Mouse (Mus musculus) macrophage (primary cell): Measurements from ENCODE around the gene AI854703. TPM values are rescaled to one million over a fixed set of nuclear protein-coding genes. Genes with fewer than 3 reads are reported as not detected.

Experiments
- H3K27ac ChIP-seq: fragments of 350-480 bp; formaldehyde crosslinking; 2 replicates; pipeline ENCODE4 v1.9.0; 2021
- H3K36me3 ChIP-seq: fragments of 350-480 bp; formaldehyde crosslinking; 2 replicates; pipeline ENCODE4 v1.9.0; 2021; ENCODE audit errors: inconsistent target
- H3K4me3 ChIP-seq: fragments of 350-480 bp; formaldehyde crosslinking; 2 replicates; pipeline ENCODE4 v1.9.0; 2021; ENCODE audit errors: inconsistent target
- H3K79me2 ChIP-seq: fragments of 350-480 bp; formaldehyde crosslinking; 2 replicates; pipeline ENCODE4 v1.9.0; 2021; ENCODE audit errors: inconsistent target
- WGBS: methylation state at CpG from one replicate; pipeline ENCODE4 v1.1.7; 2026; ENCODE audit warnings: inconsistent platforms; ENCODE audit not compliant: missing documents; 5-methylcytosine and 5-hydroxymethylcytosine counted together
- polyA plus RNA-seq: library from polyadenylated mRNA; stranded (reverse); fragments of 250-400 nt; gene quantifications from 3 replicates; pipeline ENCODE4 v1.2.4, GENCODE M21; 2018; ENCODE audit warnings: inconsistent platforms
- total RNA-seq, 78 experiments: library from RNA; depleted of rRNA; stranded (reverse); fragments of 250-400 nt; gene quantifications; 1 replicate in 9 of 78; 2 replicates in 24 of 78; 3 replicates in 43 of 78; 4 replicates in 2 of 78; pipeline ENCODE4 v1.2.4; 2018; ENCODE audit warnings: inconsistent platforms in 56 of 78

The AI854703 gene
- total RNA-seq (2018; cell fraction: chromatin; rRNA removed): under 1 TPM in 4 of 26 experiments, not detected in 22; 0.20 to 0.46 (median 0.26) TPM
- total RNA-seq (2018; cell fraction: cytosol; rRNA removed): under 1 TPM in 21 of 26 experiments, not detected in 5; 0.03 to 0.39 (median 0.06) TPM
- under 1 TPM in 3 of 26 experiments, not detected in 23; 0.16 to 0.19 (median 0.16) TPM for total RNA-seq (2018; cell fraction: nucleus; rRNA removed)
- 0.04 TPM in 1 of 3 replicates, not detected in the others for polyA plus RNA-seq

GRCm38 (mm10) chr6:48626464-48626863 lies at the start of gene AI854703:
Gene AI854703 (plus strand): TSS chr6:48626764.
- H3K4me3 ChIP-seq: no peak within 1 kb of the TSS
- H3K36me3 ChIP-seq: no peaks in the 10 kb centered on the region
- WGBS: 91% methylated on average over 8 of the region's 8 CpGs
- no peak within 1 kb of the TSS for H3K27ac ChIP-seq
- H3K79me2 ChIP-seq: no peaks in the 10 kb centered on the region

- 53% methylated on average over 5 of the region's 5 CpGs for WGBS
- H3K4me3 ChIP-seq: no peak overlapping the region
- H3K27ac ChIP-seq: peak overlapping the region; percentile 31
These were observed 47.8 kb upstream of the AI854703 start for GRCm38 (mm10) chr6:48578736-48579135.

DNA sequence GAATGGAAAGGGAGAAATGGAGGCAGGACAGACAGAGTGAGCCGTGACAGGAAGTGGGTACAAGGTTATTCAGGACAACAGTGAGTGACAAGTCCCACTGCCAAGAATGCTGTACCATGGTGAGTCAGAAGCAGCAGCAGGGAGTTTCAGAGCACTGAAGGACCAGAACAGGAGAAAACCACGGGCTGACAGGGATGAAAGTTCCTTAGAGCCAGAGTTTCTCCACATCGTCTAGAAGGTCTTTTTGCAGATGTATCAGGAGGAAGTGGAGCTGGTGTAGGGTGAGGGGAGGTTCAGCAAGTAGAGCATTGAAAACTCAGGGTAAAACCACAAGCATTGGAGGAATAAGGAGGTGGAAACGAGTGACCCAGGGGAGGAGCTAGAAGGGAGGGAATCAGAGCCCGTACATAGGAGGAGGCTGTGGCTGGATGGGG lies 47.3 kb upstream of the AI854703 start:
- WGBS: 0% methylated on average over 5 of the region's 5 CpGs
- H3K36me3 ChIP-seq: no peaks in the 10 kb centered on the region
- no peaks in the 10 kb centered on the region for H3K79me2 ChIP-seq
- peak overlapping the region; percentile 31 for H3K27ac ChIP-seq
- peak overlapping the region; percentile 4; the same call in 1 of the 2 replicates for H3K4me3 ChIP-seq

More at GRCm38 (mm10) chr6:48578736-48579135, 47.8 kb upstream of the AI854703 start:
- no peaks in the 10 kb centered on the region for H3K79me2 ChIP-seq
- H3K36me3 ChIP-seq: no peaks in the 10 kb centered on the region

GRCm38 (mm10) chr6:48581257-48581656 lies 45.3 kb upstream of the AI854703 start:
- no peak overlapping the region for H3K4me3 ChIP-seq
- no peak overlapping the region for H3K27ac ChIP-seq
- H3K79me2 ChIP-seq: no peaks in the 10 kb centered on the region
- H3K36me3 ChIP-seq: no peaks in the 10 kb centered on the region
- 82% methylated on average over 3 of the region's 3 CpGs for WGBS

GRCm38 (mm10) chr6:48582037-48582436 lies 44.5 kb upstream of the AI854703 start:
- WGBS: 82% methylated on average over 3 of the region's 3 CpGs
- H3K27ac ChIP-seq: no peak overlapping the region
- no peaks in the 10 kb centered on the region for H3K36me3 ChIP-seq
- H3K4me3 ChIP-seq: no peak overlapping the region
- H3K79me2 ChIP-seq: no peaks in the 10 kb centered on the region

DNA sequence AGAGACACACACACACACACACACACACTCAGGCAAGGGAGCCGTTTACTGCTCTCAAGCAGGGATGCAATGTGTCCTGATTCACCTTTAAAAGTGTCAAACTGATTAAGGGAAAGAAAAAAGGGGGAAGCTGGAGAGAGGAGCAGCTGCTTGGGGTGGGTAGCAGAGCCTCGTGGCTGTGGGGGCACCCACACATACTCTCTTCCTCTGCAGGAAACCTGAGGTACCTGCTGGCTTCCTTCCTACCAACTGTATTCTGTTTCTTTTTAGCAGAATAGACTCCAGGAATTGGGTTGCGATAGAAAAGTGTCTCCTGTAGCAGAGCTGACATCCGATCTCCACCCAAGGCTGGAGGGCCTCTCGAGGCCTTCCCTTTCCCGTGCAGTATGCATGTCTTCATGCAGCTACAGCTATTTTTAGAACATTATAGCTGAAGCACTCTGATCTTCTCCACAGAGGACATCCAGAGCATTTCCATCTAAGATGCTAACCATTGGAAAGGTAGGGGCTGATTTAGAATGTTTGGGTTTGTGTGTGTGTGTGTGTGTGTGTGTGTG lies 37.3 kb upstream of the AI854703 start, which contains the start of gene Gm45021:
Gene Gm45021 (plus strand): TSS at position 417 of the 557 bp plus-strand sequence.
- no peak within 1 kb of the TSS for H3K27ac ChIP-seq
- no peak within 1 kb of the TSS for H3K4me3 ChIP-seq
- whole genome bisulfite sequencing: 17% methylated on average over 6 of the region's 6 CpGs
- peaks cover 2% of the 10 kb centered on the region; the same call in 1 of the 2 replicates for H3K79me2 ChIP-seq
- no peaks in the 10 kb centered on the region for H3K36me3 ChIP-seq

DNA sequence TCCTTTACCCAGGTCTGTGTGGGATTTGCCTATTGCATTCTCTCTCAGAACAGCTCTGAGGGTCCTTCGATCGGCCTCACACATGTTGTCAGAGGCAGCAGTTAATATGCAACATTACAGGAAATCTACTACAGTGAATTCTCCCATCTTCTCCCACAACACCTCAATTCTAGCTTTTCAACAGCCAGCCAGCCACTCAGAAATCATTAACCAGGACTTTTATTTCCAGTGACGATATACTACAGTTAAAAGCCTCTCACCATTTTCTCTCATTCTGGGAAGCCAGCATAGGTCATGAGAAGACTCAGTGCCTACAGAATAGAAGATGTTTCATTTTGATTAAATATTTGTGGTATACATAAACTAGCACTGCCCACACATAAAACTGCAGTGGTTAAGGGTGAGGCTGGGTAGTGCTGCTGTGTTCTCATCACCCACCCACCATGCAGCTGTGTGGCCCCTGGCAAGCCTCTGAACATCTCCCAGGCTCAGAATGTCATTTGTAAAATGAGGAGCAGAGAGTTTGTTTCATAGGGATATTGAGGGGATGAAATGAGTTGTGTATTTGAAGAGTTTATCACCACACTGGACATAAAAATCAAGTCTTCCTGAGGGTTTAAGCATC lies 35.2 kb upstream of the AI854703 start:
- no peaks in the 10 kb centered on the region for H3K36me3 ChIP-seq
- no peak overlapping the region for H3K27ac ChIP-seq
- no peak overlapping the region for H3K4me3 ChIP-seq
- 74% methylated on average over 3 of the region's 3 CpGs for WGBS
- peaks cover 16% of the 10 kb centered on the region; the same call in 1 of the 2 replicates for H3K79me2 ChIP-seq

- no peaks in the 10 kb centered on the region for H3K36me3 ChIP-seq
- WGBS: 69% methylated on average over 6 of the region's 6 CpGs
- H3K79me2 ChIP-seq: peaks cover 16% of the 10 kb centered on the region; the same call in 1 of the 2 replicates
- no peak overlapping the region for H3K27ac ChIP-seq
- no peak overlapping the region for H3K4me3 ChIP-seq
These were observed 34.7 kb upstream of the AI854703 start for GRCm38 (mm10) chr6:48591871-48592270.

- H3K79me2 ChIP-seq: peaks cover 16% of the 10 kb centered on the region; the same call in 1 of the 2 replicates
- peak within 1 kb of the TSS; percentile 83 for H3K4me3 ChIP-seq
- peak within 1 kb of the TSS; percentile 43; the same call in 1 of the 2 replicates for H3K27ac ChIP-seq
- peaks cover 9% of the 10 kb centered on the region; the same call in 1 of the 2 replicates for H3K36me3 ChIP-seq
- WGBS: 7% methylated on average over 43 of the region's 45 CpGs
These were observed 33.2 kb upstream of the AI854703 start, which contains the start of the genes Repin1 and Gm44965 for GRCm38 (mm10) chr6:48593158-48594042. Gene Repin1 (plus strand): TSS chr6:48593883. Gene Gm44965 (plus strand): TSS chr6:48593941.

- Histone ChIP-seq H3K4me3 (peak overlapping the region; percentile 83), H3K36me3 (peaks cover 13% of the 10 kb centered on the region; the same call in 1 of the 2 replicates), H3K27ac (peak overlapping the region; percentile 43; the same call in 1 of the 2 replicates), H3K79me2 (peaks cover 16% of the 10 kb centered on the region; the same call in 1 of the 2 replicates)
- WGBS: 2% methylated on average over 34 of the region's 41 CpGs
These were observed 32.4 kb upstream of the AI854703 start for GRCm38 (mm10) chr6:48594043-48594738.

DNA sequence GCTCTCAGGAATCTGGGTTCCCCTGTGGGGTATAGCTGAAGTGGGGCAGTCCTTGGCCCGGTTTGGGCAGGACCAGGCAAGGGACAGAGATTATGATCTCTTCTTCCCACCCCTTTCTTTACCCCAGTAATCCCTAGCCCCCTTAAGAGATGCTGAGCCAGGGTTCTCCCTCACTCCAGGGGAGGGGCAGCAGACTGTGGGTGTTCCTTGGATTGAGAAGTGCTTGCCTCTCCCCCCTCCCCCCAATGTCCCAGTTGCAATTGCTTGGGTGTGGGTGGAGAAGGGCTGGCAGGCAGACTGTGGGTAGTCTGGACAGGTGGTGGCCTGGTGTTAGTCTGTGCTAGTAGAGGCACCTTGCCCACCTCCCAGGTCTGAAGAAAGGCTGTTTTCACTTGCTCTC lies 31.3 kb upstream of the AI854703 start:
- Histone ChIP-seq H3K79me2 (peaks cover 16% of the 10 kb centered on the region; the same call in 1 of the 2 replicates), H3K4me3 (peak overlapping the region; percentile 83; the same call in 1 of the 2 replicates), H3K27ac (no peak overlapping the region), H3K36me3 (peaks cover 13% of the 10 kb centered on the region; the same call in 1 of the 2 replicates)
- 40% methylated on average over 1 of the region's 1 CpGs for WGBS

DNA sequence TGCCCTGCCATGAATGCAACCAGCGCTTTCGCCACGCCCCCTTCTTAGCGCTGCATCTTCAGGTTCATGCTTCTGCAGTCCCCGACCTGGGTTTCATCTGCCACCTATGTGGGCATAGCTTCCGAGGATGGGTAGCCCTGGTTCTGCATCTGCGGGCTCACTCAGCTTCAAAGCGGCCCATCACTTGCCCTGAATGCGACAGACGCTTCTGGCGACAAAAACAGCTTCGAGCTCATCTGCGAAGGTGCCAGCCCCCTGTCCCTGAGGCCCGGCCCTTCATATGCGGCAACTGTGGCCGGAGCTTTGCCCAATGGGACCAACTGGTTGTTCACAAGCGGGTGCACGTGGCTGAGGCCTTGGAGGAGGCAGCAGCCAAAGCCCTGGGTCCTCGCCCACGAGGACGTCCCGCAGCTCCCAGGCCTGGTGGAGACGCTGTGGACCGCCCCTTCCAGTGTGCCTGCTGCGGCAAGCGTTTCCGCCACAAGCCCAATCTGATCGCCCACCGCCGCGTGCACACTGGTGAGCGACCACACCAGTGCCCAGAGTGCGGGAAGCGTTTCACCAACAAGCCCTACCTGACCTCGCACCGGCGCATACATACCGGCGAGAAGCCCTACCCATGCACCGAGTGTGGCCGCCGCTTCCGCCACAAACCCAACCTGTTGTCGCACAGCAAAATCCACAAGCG lies 29.9 kb upstream of the AI854703 start:
- Histone ChIP-seq H3K79me2 (peaks cover 16% of the 10 kb centered on the region; the same call in 1 of the 2 replicates), H3K36me3 (peaks cover 13% of the 10 kb centered on the region; the same call in 1 of the 2 replicates), H3K4me3 (no peak overlapping the region), H3K27ac (no peak overlapping the region)
- WGBS: 95% methylated on average over 41 of the region's 45 CpGs

DNA sequence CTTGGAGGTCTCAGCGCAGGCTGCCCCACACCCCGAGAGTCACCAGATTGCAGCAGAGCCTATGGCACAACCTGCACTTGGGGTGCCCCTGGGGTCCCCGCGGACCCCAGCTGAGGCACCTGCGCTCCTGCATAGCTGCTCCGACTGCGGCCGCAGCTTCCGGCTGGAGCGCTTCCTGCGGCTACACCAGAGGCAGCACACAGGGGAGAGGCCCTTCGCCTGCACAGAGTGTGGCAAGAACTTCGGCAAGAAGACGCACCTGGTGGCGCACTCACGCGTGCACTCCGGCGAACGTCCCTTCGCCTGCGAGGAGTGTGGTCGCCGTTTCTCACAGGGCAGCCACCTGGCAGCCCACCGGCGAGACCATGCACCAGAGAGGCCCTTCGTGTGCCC lies 29.3 kb upstream of the AI854703 start:
- Histone ChIP-seq H3K27ac (no peak overlapping the region), H3K36me3 (peaks cover 13% of the 10 kb centered on the region; the same call in 1 of the 2 replicates), H3K79me2 (peaks cover 16% of the 10 kb centered on the region; the same call in 1 of the 2 replicates), H3K4me3 (no peak overlapping the region)
- 94% methylated on average over 24 of the region's 27 CpGs for WGBS
